Mouse (Mus musculus): ENCODE results near the gene Trim69. TPM values are rescaled to one million over a fixed set of nuclear protein-coding genes. Genes with fewer than 3 reads are reported as not detected.
"Not testable (repeated sequence)": the region's sequence is repeated elsewhere in the genome, so short reads cannot be mapped to it uniquely, and the experiment has no call there.

Trim69 gene
- polyA plus RNA-seq, 1 experiment from 2014 or later = 0.10 TPM

DNA sequence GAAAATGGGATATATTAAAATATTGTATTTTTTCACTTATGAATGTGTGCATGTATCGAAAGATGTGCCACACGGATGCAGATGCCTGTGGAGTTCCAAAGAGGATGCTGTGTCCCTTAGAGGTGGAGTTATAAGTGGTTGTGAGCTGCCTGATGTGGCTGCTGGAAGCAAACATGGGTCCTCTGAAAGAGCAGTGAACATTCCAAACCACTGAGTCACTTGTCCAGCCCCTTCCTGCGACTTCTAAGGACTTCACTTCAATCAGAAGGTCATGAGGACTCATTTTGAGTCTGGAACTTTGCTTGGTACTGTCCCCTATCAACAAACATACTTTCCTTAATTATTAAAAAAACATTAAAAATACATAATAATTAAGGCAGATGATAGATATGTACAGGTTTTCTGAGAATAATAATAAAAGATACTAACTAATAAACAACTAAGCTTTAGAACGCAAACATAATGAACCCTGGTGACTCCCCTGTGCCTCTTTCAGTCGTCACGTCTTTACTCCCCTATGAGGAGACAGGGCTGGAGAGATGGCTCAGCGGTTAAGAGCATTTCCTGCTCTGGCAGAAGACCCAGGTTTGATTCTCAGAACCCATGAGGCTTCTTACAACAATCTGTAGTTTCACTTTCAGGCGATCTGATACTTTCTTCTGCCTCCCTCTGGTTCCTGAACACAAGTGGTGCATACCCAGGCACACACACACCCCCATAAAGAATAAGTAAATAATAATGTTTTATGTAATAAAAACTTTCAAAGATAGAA, 19.7 kb downstream of the Trim69 start:
- H3K27me3 ChIP-seq = no peaks in the 10 kb centered on the region
- no peak overlapping the region for H3K4me3 ChIP-seq
- H3K36me3 ChIP-seq = no peaks in the 10 kb centered on the region
- H3K4me2 ChIP-seq = no peak overlapping the region
- H3K9ac ChIP-seq = no peak overlapping the region
- no peaks in the 10 kb centered on the region for H3K4me1 ChIP-seq
- H3K27ac ChIP-seq = no peak overlapping the region
- WGBS = 71% methylated on average over 8 of the region's 8 CpGs
- H3K9me3 ChIP-seq = no peaks in the 10 kb centered on the region
- ATAC-seq (ENCODE audit: insufficient number of reproducible peaks, low FRiP score, low TSS enrichment, low read depth) = no peak

DNA sequence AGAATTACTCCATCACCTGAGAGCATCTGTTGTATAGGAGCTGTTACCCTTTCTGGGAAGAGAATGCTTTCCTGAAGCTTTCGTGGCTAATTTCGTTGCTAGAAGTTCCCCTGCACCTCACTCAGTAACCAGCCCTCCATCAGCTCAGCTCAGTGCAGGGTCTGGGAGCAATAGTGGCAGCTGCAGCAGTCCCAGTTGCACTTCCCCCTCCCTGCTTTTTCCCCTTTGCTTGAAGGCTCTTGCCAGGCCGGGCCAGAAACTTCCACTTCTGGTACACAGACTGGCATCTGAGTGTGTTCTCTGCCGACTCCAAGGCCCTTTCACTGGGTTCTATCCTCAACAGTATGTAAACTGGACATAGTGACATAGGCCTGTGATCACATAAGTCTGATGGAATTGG, 24.6 kb downstream of the Trim69 start:
- H3K4me2 ChIP-seq = no peak overlapping the region
- no peak overlapping the region for H3K27ac ChIP-seq
- H3K27me3 ChIP-seq = no peaks in the 10 kb centered on the region
- 80% methylated on average over 4 of the region's 4 CpGs for WGBS
- H3K9ac ChIP-seq = no peak overlapping the region
- no peaks in the 10 kb centered on the region for H3K36me3 ChIP-seq
- H3K4me3 ChIP-seq = no peak overlapping the region
- H3K9me3 ChIP-seq = no peaks in the 10 kb centered on the region
- 0 out of 2 replicates have a peak, but pooled peaks cover 3% of the 10 kb centered on the region for H3K4me1 ChIP-seq
- no peak for ATAC-seq (ENCODE audit: insufficient number of reproducible peaks, low FRiP score, low TSS enrichment, low read depth)

DNA sequence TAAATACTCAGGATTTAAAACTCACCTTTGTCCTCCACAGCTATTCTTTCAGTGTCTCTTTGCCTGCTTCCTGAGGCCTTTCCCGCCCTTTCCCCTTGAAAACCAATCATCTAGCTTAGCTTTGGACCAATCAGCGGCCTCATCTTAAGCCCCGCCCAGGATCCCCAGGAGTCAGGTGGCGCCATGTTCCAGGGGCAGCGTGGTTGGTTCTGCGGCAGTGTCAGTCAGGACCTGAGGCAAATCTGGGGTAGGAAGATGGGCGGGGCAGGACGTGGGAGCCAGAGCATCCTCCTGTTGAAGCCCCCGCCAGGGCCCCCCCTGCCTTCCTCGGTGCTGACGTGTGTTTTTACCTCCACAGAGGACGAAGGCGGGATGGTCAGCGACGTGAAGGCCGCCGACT, 25.6 kb downstream of the Trim69 start, which contains the start of the genes Patl2 and Terb2:
Gene Patl2 (minus strand): TSS at position 84 of the 400 bp plus-strand sequence.
Gene Terb2 (plus strand): TSS at position 167 of the 400 bp plus-strand sequence.
- H3K4me2 ChIP-seq = no peak within 1 kb of the TSS
- 81% methylated on average over 17 of the region's 17 CpGs for WGBS

DNA sequence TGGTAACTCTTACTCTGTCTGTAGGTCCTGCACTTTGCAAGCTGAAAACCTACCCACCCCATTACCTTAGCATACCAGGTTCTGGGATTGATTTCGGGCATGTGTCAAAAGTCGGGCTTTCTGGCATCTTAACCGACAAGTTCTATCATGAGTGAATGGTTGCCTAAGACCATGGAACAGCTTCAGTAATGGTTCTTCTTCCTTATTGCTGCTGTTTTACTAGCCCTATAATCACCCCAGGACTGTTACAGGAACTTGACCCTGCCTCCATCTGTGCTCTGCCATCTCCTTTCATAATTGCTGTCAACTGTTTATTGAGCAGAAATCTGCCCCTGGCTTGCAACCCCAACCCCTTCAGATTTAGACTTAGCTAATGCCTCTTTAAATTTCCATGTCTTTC, 26.3 kb downstream of the Trim69 start:
- Histone ChIP-seq H3K27me3 (no peaks in the 10 kb centered on the region), H3K4me1 (0 out of 2 replicates have a peak, but pooled peaks cover 3% of the 10 kb centered on the region), H3K27ac (no peak overlapping the region), H3K4me3 (no peak overlapping the region), H3K36me3 (no peaks in the 10 kb centered on the region), H3K4me2 (no peak overlapping the region), H3K9ac (no peak overlapping the region), H3K9me3 (no peaks in the 10 kb centered on the region)
- ATAC-seq (ENCODE audit: insufficient number of reproducible peaks, low FRiP score, low TSS enrichment, low read depth) = no peak
- 54% methylated on average over 3 of the region's 3 CpGs for WGBS

More for the DNA sequence above, 25.6 kb downstream of the Trim69 start, which contains the start of the genes Patl2 and Terb2:
- Histone ChIP-seq H3K9me3 (no peaks in the 10 kb centered on the region), H3K9ac (no peak within 1 kb of the TSS), H3K27ac (no peak within 1 kb of the TSS), H3K4me1 (0 out of 2 replicates have a peak, but pooled peaks cover 3% of the 10 kb centered on the region), H3K27me3 (no peaks in the 10 kb centered on the region), H3K36me3 (no peaks in the 10 kb centered on the region), H3K4me3 (no peak within 1 kb of the TSS)
- no peak for ATAC-seq (ENCODE audit: insufficient number of reproducible peaks, low FRiP score, low TSS enrichment, low read depth)

DNA sequence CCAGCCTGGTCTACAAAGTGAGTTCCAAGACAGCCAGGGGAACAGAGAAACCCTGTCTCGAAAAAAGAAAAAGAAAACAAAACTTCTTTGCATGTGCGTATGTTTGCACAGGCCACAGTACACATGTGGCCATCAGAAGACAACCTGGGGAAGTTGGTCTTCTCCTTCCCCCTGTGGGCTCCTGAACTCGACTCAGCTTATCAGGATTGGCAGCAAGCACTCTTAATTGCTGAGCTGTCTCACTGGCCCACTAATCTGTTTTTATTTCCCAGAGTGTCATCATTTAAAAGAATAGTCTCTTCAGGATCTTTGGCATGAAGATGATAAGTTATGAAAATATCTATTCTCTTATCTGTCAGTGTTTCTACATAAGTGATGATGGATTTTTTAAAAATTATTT, 31.3 kb downstream of the Trim69 start:
- no peak for ATAC-seq (ENCODE audit: insufficient number of reproducible peaks, low FRiP score, low TSS enrichment, low read depth)
- Histone ChIP-seq H3K9me3 (no peaks in the 10 kb centered on the region), H3K4me1 (no peaks in the 10 kb centered on the region), H3K36me3 (no peaks in the 10 kb centered on the region), H3K27me3 (no peaks in the 10 kb centered on the region), H3K4me3 (no peak overlapping the region), H3K27ac (no peak overlapping the region), H3K9ac (no peak overlapping the region), H3K4me2 (no peak overlapping the region)
- WGBS = 74% methylated on average over 3 of the region's 3 CpGs

- no peaks in the 10 kb centered on the region for H3K27me3 ChIP-seq
- ATAC-seq (ENCODE audit: insufficient number of reproducible peaks, low FRiP score, low TSS enrichment, low read depth) = no peak
- no peak overlapping the region for H3K9ac ChIP-seq
- WGBS = 66% methylated on average over 1 of the region's 1 CpGs
- no peaks in the 10 kb centered on the region for H3K4me1 ChIP-seq
- no peak overlapping the region for H3K27ac ChIP-seq
- no peaks in the 10 kb centered on the region for H3K36me3 ChIP-seq
- H3K9me3 ChIP-seq = no peaks in the 10 kb centered on the region
- H3K4me2 ChIP-seq = no peak overlapping the region
- H3K4me3 ChIP-seq = no peak overlapping the region
Observed at GRCm38 (mm10) chr2:122194509-122194929, 34.0 kb downstream of the Trim69 start.

DNA sequence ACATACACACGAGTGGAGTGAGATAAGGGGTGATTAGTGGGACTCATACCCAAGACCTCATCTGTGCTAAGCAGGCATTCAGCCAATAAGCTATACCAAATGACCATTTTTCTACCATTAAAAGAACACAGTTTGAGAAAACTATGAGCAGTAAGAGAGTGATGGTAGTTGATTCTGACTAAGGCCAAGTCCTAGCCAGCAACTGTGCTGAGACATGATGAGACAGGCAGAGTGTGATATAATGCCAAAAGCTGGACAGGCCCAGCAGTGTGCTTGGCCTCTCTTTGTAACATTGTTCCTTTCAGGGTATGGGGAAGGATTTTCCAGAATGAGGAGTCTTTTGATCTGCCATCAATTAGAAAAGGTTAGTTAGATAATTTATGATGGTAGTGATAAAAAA, 41.0 kb downstream of the Trim69 start:
- Histone ChIP-seq H3K4me2 (no peak overlapping the region), H3K4me3 (no peak overlapping the region), H3K9ac (no peak overlapping the region), H3K27ac (no peak overlapping the region), H3K27me3 (no peaks in the 10 kb centered on the region), H3K36me3 (no peaks in the 10 kb centered on the region), H3K4me1 (no peaks in the 10 kb centered on the region), H3K9me3 (no peaks in the 10 kb centered on the region)
- no peak for ATAC-seq (ENCODE audit: insufficient number of reproducible peaks, low FRiP score, low TSS enrichment, low read depth)
- WGBS = 80% methylated on average over 1 of the region's 1 CpGs

GRCm38 (mm10) chr2:122206440-122207107, 46.1 kb downstream of the Trim69 start:
- Histone ChIP-seq H3K4me1 (no peaks in the 10 kb centered on the region), H3K9me3 (no peaks in the 10 kb centered on the region), H3K9ac (no peak overlapping the region), H3K36me3 (no peaks in the 10 kb centered on the region), H3K27me3 (no peaks in the 10 kb centered on the region), H3K4me3 (no peak overlapping the region), H3K27ac (no peak overlapping the region), H3K4me2 (no peak overlapping the region)
- ATAC-seq (ENCODE audit: insufficient number of reproducible peaks, low FRiP score, low TSS enrichment, low read depth) = no peak
- 51% methylated on average over 2 of the region's 2 CpGs for WGBS

DNA sequence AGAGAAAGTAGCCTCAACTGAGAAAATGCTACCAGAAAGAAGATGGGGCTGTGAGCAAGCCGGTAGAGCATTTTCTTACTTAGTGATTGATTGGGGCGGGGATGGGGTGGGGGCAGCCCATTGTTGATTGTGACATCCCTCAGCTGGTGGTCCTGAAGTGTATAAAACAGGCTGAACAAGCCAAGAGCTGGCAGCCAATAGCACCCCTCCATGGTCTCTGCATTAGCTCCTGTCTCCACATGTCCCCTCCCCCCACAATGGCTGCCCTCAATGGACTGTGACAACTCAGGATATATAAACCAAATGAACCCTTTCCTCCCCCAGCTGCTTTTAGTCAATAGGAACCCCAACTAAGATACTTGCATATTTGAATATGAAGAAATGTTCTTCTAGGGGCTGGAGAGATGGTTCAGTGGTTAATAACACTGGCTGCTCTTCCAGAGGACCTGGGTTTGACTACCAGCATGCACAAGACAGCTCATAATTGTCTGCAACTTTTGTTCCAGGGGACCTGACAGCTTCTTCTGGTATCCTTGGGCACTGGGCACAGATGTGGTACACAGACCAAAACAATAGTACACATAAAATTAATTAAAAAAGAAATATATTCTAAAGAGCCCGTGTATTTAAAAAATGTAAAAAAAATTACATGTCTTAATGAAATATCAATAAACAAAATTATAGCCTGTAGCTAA, 50.2 kb downstream of the Trim69 start:
- H3K4me3 ChIP-seq = no peak overlapping the region
- no peak for ATAC-seq (ENCODE audit: insufficient number of reproducible peaks, low FRiP score, low TSS enrichment, low read depth)
- H3K27me3 ChIP-seq = no peaks in the 10 kb centered on the region
- no peak overlapping the region for H3K9ac ChIP-seq
- no peak overlapping the region for H3K4me2 ChIP-seq
- H3K36me3 ChIP-seq = no peaks in the 10 kb centered on the region
- no peaks in the 10 kb centered on the region for H3K9me3 ChIP-seq
- 75% methylated on average over 3 of the region's 3 CpGs for WGBS
- no peaks in the 10 kb centered on the region for H3K4me1 ChIP-seq
- no peak overlapping the region for H3K27ac ChIP-seq

- not testable (repeated sequence) for H3K27ac ChIP-seq; H3K9ac ChIP-seq; H3K36me3 ChIP-seq; ATAC-seq (ENCODE audit: insufficient number of reproducible peaks, low FRiP score, low TSS enrichment, low read depth); H3K4me1 ChIP-seq; H3K4me3 ChIP-seq; H3K27me3 ChIP-seq; H3K9me3 ChIP-seq; H3K4me2 ChIP-seq
- 89% methylated on average over 4 of the region's 4 CpGs for WGBS
Observed at GRCm38 (mm10) chr2:122217075-122217474, 56.6 kb downstream of the Trim69 start.

GRCm38 (mm10) chr2:122218234-122218633, 57.7 kb downstream of the Trim69 start:
- H3K36me3 ChIP-seq = no peaks in the 10 kb centered on the region
- no peak overlapping the region for H3K27ac ChIP-seq
- H3K4me3 ChIP-seq = no peak overlapping the region
- H3K9ac ChIP-seq = no peak overlapping the region
- no peaks in the 10 kb centered on the region for H3K4me1 ChIP-seq
- H3K27me3 ChIP-seq = no peaks in the 10 kb centered on the region
- H3K9me3 ChIP-seq = no peaks in the 10 kb centered on the region
- 77% methylated on average over 2 of the region's 2 CpGs for WGBS
- ATAC-seq (ENCODE audit: insufficient number of reproducible peaks, low FRiP score, low TSS enrichment, low read depth) = no peak
- no peak overlapping the region for H3K4me2 ChIP-seq

DNA sequence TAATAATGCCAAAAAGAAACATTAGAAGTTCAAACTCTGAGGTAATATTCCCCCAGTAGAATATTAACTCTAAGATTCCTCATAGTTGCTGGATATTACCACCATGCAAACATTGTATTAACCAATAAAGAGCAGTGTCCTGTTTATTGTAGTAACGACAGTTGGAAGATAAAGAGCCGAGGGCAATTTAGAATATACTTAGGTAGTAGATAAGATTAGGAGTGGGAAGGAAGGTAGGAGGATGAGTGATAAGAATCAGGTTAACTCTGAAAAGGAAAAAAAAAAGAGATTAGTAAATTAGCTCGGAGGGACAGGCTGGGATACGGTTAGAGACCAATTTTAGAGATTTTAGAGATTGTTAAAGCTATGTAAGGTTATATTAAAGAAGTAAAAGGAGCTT, 60.9 kb downstream of the Trim69 start:
- no peak overlapping the region for H3K4me3 ChIP-seq
- no peak overlapping the region for H3K9ac ChIP-seq
- no peak overlapping the region for H3K27ac ChIP-seq
- H3K9me3 ChIP-seq = no peaks in the 10 kb centered on the region
- no peaks in the 10 kb centered on the region for H3K4me1 ChIP-seq
- H3K27me3 ChIP-seq = no peaks in the 10 kb centered on the region
- ATAC-seq (ENCODE audit: insufficient number of reproducible peaks, low FRiP score, low TSS enrichment, low read depth) = no peak
- H3K36me3 ChIP-seq = no peaks in the 10 kb centered on the region
- H3K4me2 ChIP-seq = no peak overlapping the region
- 52% methylated on average over 4 of the region's 4 CpGs for WGBS

Data from limb, embryonic 15.5 days (tissue).